Mouse (Mus musculus): ENCODE results near the gene Ulk4. TPM values are rescaled to one million over a fixed set of nuclear protein-coding genes. Genes with fewer than 3 reads are reported as not detected.

Ulk4 gene
- 42.7 TPM for polyA plus RNA-seq (2014; fragmentation: Illumina TruSeq; extraction: RNeasy Lipid Tissue Mini Kit (QIAGEN cat#74804); ENCODE audit: low read depth, low replicate concordance)

GRCm38 (mm10) chr9:121277118-121278060, at the start of gene Ulk4:
TSS of gene Ulk4 (minus strand) at chr9:121277197.

GRCm38 (mm10) chr9:121297171-121298064, 20.4 kb upstream of the Ulk4 start, which contains the start of gene Trak1:
TSS of gene Trak1 (plus strand) at chr9:121297502.

GRCm38 (mm10) chr9:120929081-120929480, 347.9 kb downstream of the Ulk4 start, which contains the start of gene Ctnnb1:
TSS of gene Ctnnb1 (plus strand) at chr9:120929216.

Other genes starting within 250 kb of the Ulk4 start
- 6.6 TPM for gene Trak1, start 20.3 kb upstream of the Ulk4 start, polyA plus RNA-seq (2014; fragmentation: Illumina TruSeq; extraction: RNeasy Lipid Tissue Mini Kit (QIAGEN cat#74804); ENCODE audit: low read depth, low replicate concordance)
- not detected for gene Cck, start 218.5 kb upstream of the Ulk4 start, polyA plus RNA-seq (2014; fragmentation: Illumina TruSeq; extraction: RNeasy Lipid Tissue Mini Kit (QIAGEN cat#74804); ENCODE audit: low read depth, low replicate concordance)

All from testis, adult 10 weeks (tissue).